Mouse (Mus musculus) forebrain, embryonic 14.5 days (tissue): ENCODE measurements around the gene Farp1. TPM values are rescaled to one million over a fixed set of nuclear protein-coding genes. Genes with fewer than 3 reads are reported as not detected.

Experiments
- ATAC-seq: fragments of 200-750 bp; cut with Nextera tagmentation; 2 replicates; pipeline ENCODE4 v1.8.0; 2017; ENCODE audit warnings: mild to moderate bottlenecking, moderate library complexity
- DNase-seq: peaks from one replicate; pipeline ENCODE4 v3.0.0-alpha.2; 2015; ENCODE audit warnings: low spot score
- H3K27ac ChIP-seq: fragments of 300-500 bp; sonication (generic); 2 replicates; pipeline ENCODE4 v1.5.1; 2014; ENCODE audit warnings: low read depth, mild to moderate bottlenecking, control low read depth, low read length, moderate library complexity
- H3K27me3 ChIP-seq: fragments of 300-500 bp; sonication (generic); replicated peaks from 2 replicates; pipeline ENCODE4 v1.6.1; 2014; ENCODE audit warnings: low read length, control low read depth, mixed read lengths; ENCODE audit not compliant: control insufficient read depth, insufficient read depth
- H3K36me3 ChIP-seq: fragments of 300-500 bp; sonication (generic); 2 replicates; pipeline ENCODE4 v1.6.1; 2014; ENCODE audit warnings: low read length, control low read depth; ENCODE audit not compliant: control insufficient read depth, insufficient read depth
- H3K4me1 ChIP-seq: fragments of 300-500 bp; sonication (generic); 2 replicates; pipeline ENCODE4 v1.6.1; 2014; ENCODE audit warnings: antibody characterized with exemption, low read length, control low read depth; ENCODE audit not compliant: control insufficient read depth, insufficient read depth
- H3K4me2 ChIP-seq: fragments of 300-500 bp; sonication (generic); 2 replicates; pipeline ENCODE4 v1.6.1; 2014; ENCODE audit warnings: mild to moderate bottlenecking, control low read depth, low read length
- H3K4me3 ChIP-seq: fragments of 300-500 bp; sonication (generic); 2 replicates; pipeline ENCODE4 v1.5.1; 2014; ENCODE audit warnings: low read depth, low read length, control low read depth
- H3K9ac ChIP-seq: fragments of 300-500 bp; sonication (generic); 2 replicates; pipeline ENCODE4 v1.6.1; 2014; ENCODE audit warnings: mild to moderate bottlenecking, low read length, control low read depth, moderate library complexity
- H3K9me3 ChIP-seq: fragments of 300-500 bp; sonication (generic); replicated peaks from 2 replicates; pipeline ENCODE4 v1.6.1; 2016; ENCODE audit warnings: low read length, control low read depth, mixed read lengths; ENCODE audit not compliant: control insufficient read depth
- WGBS: fragments of 180-500 bp; shearing (Covaris S2); extraction: QIAGEN DNeasy Blood & Tissue Kit; methylation state at CpG from one replicate; pipeline ENCODE4 v1.1.7; 2014; 5-methylcytosine and 5-hydroxymethylcytosine counted together
- polyA plus RNA-seq: library from polyadenylated mRNA; unstranded; fragments of >200 nt; fragmentation: Nextera tagmentation; extraction: Ambion mirVana; gene quantifications from 2 replicates; pipeline ENCODE4 v1.2.1, GENCODE M21; 2014

The Farp1 gene
- polyA plus RNA-seq, 1 experiment from 2014 or later = 17.4 TPM

DNA sequence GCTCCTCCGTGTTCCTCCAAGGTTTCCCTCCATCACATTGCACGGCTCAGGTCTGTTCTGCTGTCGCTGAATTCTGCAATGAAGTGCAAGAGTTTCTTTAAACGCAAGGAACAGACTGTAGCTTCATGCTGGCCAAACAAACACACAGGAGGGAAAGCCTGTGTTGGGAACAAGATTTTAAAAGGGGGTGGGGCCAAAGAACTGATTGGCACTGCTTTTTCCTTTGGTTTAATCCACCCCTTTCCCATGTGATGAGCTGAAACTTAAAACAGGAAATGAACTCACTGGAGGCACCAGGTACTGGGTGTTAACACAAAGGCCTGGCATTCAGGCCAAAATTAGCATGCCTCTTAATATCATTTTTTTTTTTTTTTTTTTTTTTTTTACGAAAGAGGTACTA lies 213.3 kb downstream of the Farp1 start:
- H3K4me2 ChIP-seq = no peak overlapping the region
- H3K27ac ChIP-seq = no peak overlapping the region
- no peaks in the 10 kb centered on the region for H3K9me3 ChIP-seq
- no peak overlapping the region for H3K9ac ChIP-seq
- DNase-seq = no peak
- H3K36me3 ChIP-seq = peaks cover 15% of the 10 kb centered on the region
- H3K27me3 ChIP-seq = no peaks in the 10 kb centered on the region
- no peaks in the 10 kb centered on the region for H3K4me1 ChIP-seq
- no peak overlapping the region for H3K4me3 ChIP-seq
- 80% methylated on average over 5 of the region's 5 CpGs for WGBS
- no peak for ATAC-seq

DNA sequence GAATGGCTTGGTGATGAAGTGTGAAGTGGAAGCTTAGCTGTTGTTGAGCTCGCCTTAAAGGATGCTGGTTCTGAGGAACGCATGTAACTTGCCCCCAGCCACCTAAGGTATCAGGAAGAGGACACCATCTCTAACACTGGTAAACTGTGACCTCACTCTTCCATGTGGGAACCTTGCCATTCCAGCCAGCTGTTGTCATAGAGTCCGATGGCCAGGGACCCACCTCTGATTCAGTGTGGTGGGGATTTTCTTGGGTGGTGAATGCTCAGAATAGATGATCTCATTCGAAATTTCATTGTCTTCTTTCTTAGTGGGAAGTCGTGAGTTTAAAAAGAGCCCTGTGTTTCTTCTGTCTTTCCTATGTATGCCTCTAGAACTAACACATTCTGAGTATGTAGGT lies 216.1 kb downstream of the Farp1 start:
- DNase-seq = no peak
- no peak overlapping the region for H3K4me3 ChIP-seq
- no peak overlapping the region for H3K27ac ChIP-seq
- H3K27me3 ChIP-seq = no peaks in the 10 kb centered on the region
- ATAC-seq = no peak
- H3K4me1 ChIP-seq = no peaks in the 10 kb centered on the region
- no peak overlapping the region for H3K4me2 ChIP-seq
- WGBS = 61% methylated on average over 5 of the region's 5 CpGs
- H3K9me3 ChIP-seq = no peaks in the 10 kb centered on the region
- peaks cover 3% of the 10 kb centered on the region; the same call in 1 of the 2 replicates for H3K36me3 ChIP-seq
- H3K9ac ChIP-seq = no peak overlapping the region

DNA sequence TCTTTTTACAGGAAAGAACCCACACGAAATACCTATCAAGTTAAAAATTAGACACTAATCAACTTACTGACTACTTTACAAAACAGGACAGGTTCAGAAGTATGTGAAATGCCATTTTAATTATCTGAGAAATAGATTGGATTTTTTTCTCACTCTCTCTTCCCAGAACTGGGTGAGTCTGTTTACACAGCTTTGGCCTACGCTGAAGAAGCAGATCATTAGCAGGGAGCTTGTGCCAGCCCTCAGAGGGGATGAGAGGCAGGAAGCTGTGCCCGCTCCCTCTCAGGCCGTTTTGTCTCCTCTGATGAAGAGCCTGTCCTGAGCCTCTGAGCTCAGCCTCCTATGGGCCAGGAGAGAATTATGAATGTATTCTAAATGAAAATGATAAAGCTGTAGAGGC lies 216.7 kb downstream of the Farp1 start:
- H3K9ac ChIP-seq = no peak overlapping the region
- H3K4me2 ChIP-seq = no peak overlapping the region
- H3K27me3 ChIP-seq = no peaks in the 10 kb centered on the region
- ATAC-seq (no peak), DNase-seq (peak; percentile 23)
- H3K27ac ChIP-seq = no peak overlapping the region
- 45% methylated on average over 4 of the region's 4 CpGs for WGBS
- H3K4me3 ChIP-seq = no peak overlapping the region
- H3K4me1 ChIP-seq = no peaks in the 10 kb centered on the region
- peaks cover 3% of the 10 kb centered on the region; the same call in 1 of the 2 replicates for H3K36me3 ChIP-seq
- no peaks in the 10 kb centered on the region for H3K9me3 ChIP-seq

DNA sequence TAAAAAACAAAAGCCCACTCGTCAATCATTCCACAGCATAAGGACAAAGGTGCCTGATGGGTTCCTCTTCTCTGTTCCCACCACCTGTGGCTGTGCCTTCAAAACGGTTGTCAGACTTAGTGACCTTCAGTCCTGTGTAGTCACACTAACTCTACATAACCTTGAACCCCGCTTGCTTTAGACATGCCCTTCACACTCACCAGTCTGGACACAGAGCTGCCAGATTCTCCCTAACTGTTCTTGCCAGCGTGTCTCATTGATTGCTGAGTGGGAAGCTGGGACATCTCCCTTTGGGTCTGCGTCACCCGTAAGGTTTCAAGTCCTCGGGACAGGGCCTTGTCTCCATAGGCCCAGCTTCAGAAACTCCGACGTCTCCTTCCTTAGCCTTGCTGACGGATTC lies 217.5 kb downstream of the Farp1 start:
- Histone ChIP-seq H3K9me3 (no peaks in the 10 kb centered on the region), H3K4me1 (no peaks in the 10 kb centered on the region), H3K36me3 (peaks cover 6% of the 10 kb centered on the region), H3K27me3 (no peaks in the 10 kb centered on the region), H3K27ac (no peak overlapping the region), H3K9ac (no peak overlapping the region), H3K4me2 (no peak overlapping the region), H3K4me3 (no peak overlapping the region)
- ATAC-seq (no peak), DNase-seq (no peak)
- WGBS = 92% methylated on average over 10 of the region's 10 CpGs

DNA sequence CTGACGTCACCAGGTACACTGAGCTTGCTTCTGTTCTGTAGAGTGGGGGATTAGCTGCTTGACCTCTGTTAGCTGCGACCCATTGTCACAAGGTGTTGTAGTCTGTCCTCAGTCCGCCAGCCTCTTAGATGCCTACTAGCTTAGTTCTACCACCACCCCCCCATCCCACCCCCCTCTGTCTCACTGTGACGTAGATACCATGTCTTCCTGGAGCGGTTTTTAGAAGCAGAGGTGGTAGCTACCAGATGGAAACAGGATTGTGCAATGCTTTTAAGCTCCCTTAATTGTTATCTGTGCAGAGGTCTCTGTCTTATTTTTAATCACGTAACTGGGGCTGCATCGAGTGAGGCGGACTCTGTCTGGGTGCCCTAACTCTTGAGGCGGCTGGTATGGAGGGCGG lies 219.9 kb downstream of the Farp1 start:
- Histone ChIP-seq H3K4me3 (no peak overlapping the region), H3K9ac (no peak overlapping the region), H3K4me1 (no peaks in the 10 kb centered on the region), H3K4me2 (no peak overlapping the region), H3K27ac (no peak overlapping the region), H3K9me3 (no peaks in the 10 kb centered on the region), H3K27me3 (no peaks in the 10 kb centered on the region), H3K36me3 (peaks cover 15% of the 10 kb centered on the region)
- ATAC-seq (no peak), DNase-seq (no peak)
- 89% methylated on average over 10 of the region's 10 CpGs for WGBS

DNA sequence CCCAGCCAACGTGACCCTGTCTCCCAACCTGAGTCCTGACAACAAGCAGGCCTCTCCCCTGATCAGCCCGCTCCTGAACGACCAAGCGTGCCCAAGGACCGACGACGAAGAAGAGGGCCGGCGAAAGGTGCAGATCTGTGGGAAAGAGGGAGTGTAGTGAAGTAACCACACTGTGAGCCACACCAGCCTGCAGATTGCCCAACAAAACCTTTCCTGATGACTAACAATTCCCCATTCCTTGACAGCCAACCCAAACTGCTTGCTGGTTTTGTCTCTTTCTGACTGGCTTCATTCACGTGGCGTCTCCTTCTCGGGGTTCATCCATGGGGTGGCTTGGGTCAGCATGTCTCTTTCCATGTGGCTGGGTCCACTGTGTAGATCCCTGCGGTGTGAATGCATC lies 220.5 kb downstream of the Farp1 start:
- Histone ChIP-seq H3K4me2 (no peak overlapping the region), H3K36me3 (peaks cover 15% of the 10 kb centered on the region), H3K27me3 (no peaks in the 10 kb centered on the region), H3K9ac (no peak overlapping the region), H3K4me1 (no peaks in the 10 kb centered on the region), H3K27ac (no peak overlapping the region), H3K9me3 (no peaks in the 10 kb centered on the region), H3K4me3 (no peak overlapping the region)
- WGBS = 91% methylated on average over 13 of the region's 13 CpGs
- ATAC-seq = no peak
- no peak for DNase-seq

DNA sequence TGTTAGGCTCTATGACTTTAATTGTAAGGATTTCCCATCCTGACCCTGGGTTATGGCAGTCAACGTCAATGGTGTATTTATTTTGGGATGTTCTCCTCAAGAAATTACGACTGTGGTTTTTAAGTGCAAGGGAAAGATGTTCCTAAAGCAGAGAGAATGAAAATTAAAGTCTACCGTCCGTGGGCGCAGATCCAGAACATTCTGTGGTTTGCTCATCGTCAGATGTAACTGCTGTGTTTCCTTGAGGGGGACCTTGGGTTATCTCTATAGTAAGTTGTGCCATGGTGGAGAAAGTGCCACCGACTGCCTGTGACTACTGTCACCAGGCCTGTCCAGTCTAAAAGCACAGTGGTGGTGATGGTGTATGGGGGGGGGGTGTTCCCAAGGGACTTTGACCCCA lies 221.9 kb downstream of the Farp1 start:
- H3K9ac ChIP-seq = no peak overlapping the region
- H3K4me1 ChIP-seq = no peaks in the 10 kb centered on the region
- no peak overlapping the region for H3K27ac ChIP-seq
- no peak overlapping the region for H3K4me3 ChIP-seq
- H3K9me3 ChIP-seq = no peaks in the 10 kb centered on the region
- no peak for ATAC-seq
- WGBS = 96% methylated on average over 7 of the region's 7 CpGs
- DNase-seq = no peak
- no peaks in the 10 kb centered on the region for H3K27me3 ChIP-seq
- H3K4me2 ChIP-seq = no peak overlapping the region
- H3K36me3 ChIP-seq = peaks cover 25% of the 10 kb centered on the region

DNA sequence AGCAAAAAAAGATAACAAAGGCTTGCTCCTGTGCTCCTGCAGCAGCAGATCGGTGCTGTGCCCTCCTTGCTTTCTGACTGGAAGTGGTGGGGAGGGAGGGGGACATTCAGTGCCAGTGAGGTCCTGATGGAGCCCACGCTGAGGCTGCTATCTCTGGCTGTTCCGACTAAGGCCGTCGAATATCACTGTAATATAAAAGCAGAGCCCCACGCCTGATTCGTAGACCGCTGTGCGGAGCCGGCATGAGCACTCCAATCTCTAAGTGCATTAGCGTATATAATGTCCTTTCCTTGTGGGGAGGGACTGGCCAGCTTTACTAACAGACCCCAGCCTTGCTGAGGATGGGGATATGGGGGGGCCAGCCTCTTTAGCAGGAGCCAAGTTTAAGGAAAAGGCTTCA lies 224.3 kb downstream of the Farp1 start:
- H3K36me3 ChIP-seq = peaks cover 30% of the 10 kb centered on the region
- peak; percentile 10 for DNase-seq
- ATAC-seq = peak; percentile 52
- 0 out of 2 replicates have a peak overlapping the region, but pooled peaks have one; percentile 33 for H3K27ac ChIP-seq
- H3K9ac ChIP-seq = no peak overlapping the region
- WGBS = 66% methylated on average over 11 of the region's 11 CpGs
- H3K4me3 ChIP-seq = no peak overlapping the region
- no peak overlapping the region for H3K4me2 ChIP-seq
- no peaks in the 10 kb centered on the region for H3K27me3 ChIP-seq
- H3K4me1 ChIP-seq = no peaks in the 10 kb centered on the region
- no peaks in the 10 kb centered on the region for H3K9me3 ChIP-seq

- WGBS = 45% methylated on average over 7 of the region's 7 CpGs
- 0 out of 2 replicates have a peak overlapping the region, but pooled peaks have one; percentile 33 for H3K27ac ChIP-seq
These were observed 224.8 kb downstream of the Farp1 start for GRCm38 (mm10) chr14:121259789-121260188.

More at GRCm38 (mm10) chr14:121259789-121260188, 224.8 kb downstream of the Farp1 start:
- Histone ChIP-seq H3K27me3 (no peaks in the 10 kb centered on the region), H3K4me3 (no peak overlapping the region), H3K4me1 (no peaks in the 10 kb centered on the region), H3K9ac (no peak overlapping the region), H3K4me2 (no peak overlapping the region), H3K9me3 (no peaks in the 10 kb centered on the region), H3K36me3 (peaks cover 30% of the 10 kb centered on the region)
- peak; percentile 80 for DNase-seq
- ATAC-seq = peak; percentile 72
